Mouse (Mus musculus) testis, adult 2 months (tissue): Measurements from ENCODE around the gene Ppp1r27. TPM values are rescaled to one million over a fixed set of nuclear protein-coding genes. Genes with fewer than 3 reads are reported as not detected.

Source experiments
- H3K27ac ChIP-seq: fragments of 200-500 bp; 2 replicates; pipeline ENCODE4 v1.5.1; 2012; ENCODE audit warnings: low read depth, low read length; ENCODE audit not compliant: control insufficient read depth, insufficient read depth
- H3K27me3 ChIP-seq: fragments of 200-500 bp; 2 replicates; pipeline ENCODE4 v1.6.1; 2012; ENCODE audit warnings: mild to moderate bottlenecking, low read length, moderate library complexity; ENCODE audit not compliant: control insufficient read depth, insufficient read depth
- H3K36me3 ChIP-seq: fragments of 200-500 bp; 2 replicates; pipeline ENCODE4 v1.6.1; 2012; ENCODE audit warnings: mild to moderate bottlenecking, low read length; ENCODE audit not compliant: control insufficient read depth, insufficient read depth
- H3K4me1 ChIP-seq: fragments of 200-500 bp; 2 replicates; pipeline ENCODE4 v1.6.1; 2012; ENCODE audit warnings: low read length; ENCODE audit not compliant: control insufficient read depth, insufficient read depth
- H3K4me3 ChIP-seq: fragments of 200-500 bp; 2 replicates; pipeline ENCODE4 v1.5.1; 2012; ENCODE audit warnings: low read depth, mild to moderate bottlenecking, low read length, moderate library complexity, mixed read lengths; ENCODE audit not compliant: control insufficient read depth
- CTCF ChIP-seq: fragments of 200-500 bp; IDR thresholded peaks from 2 replicates; pipeline ENCODE4 v1.5.1; 2012; ENCODE audit warnings: low read depth, mild to moderate bottlenecking, inconsistent platforms, low read length, moderate library complexity; ENCODE audit not compliant: control insufficient read depth, insufficient read depth, insufficient replicate concordance
- POLR2A ChIP-seq: fragments of 200-500 bp; IDR thresholded peaks from 2 replicates; pipeline ENCODE4 v1.6.1; 2012; ENCODE audit warnings: low read depth, mild to moderate bottlenecking, inconsistent platforms, low read length, moderate library complexity; ENCODE audit not compliant: control insufficient read depth
- polyA plus RNA-seq: library from polyadenylated mRNA; depleted of rRNA; stranded (reverse); fragments of >200 nt; gene quantifications from 2 replicates; pipeline ENCODE4 v1.2.3, GENCODE M21; 2012

Ppp1r27 gene
- polyA plus RNA-seq, 1 experiment: 31.6 TPM

- Histone ChIP-seq H3K4me1 (peaks cover 14% of the 10 kb centered on the region), H3K27me3 (no peaks in the 10 kb centered on the region), H3K27ac (no peak overlapping the region; the same call in 1 of the 2 replicates), H3K4me3 (peak overlapping the region; percentile 98), H3K36me3 (no peaks in the 10 kb centered on the region)
- TF ChIP-seq POLR2A (no peak), CTCF (no peak)
Observed at GRCm38 (mm10) chr11:120548786-120549167, 2.2 kb downstream of the Ppp1r27 start.

GRCm38 (mm10) chr11:120548214-120548613, 2.7 kb downstream of the Ppp1r27 start:
- no peaks in the 10 kb centered on the region for H3K36me3 ChIP-seq
- no peak for TF ChIP-seq CTCF
- no peak for TF ChIP-seq POLR2A
- no peaks in the 10 kb centered on the region for H3K27me3 ChIP-seq
- H3K4me1 ChIP-seq: peaks cover 14% of the 10 kb centered on the region
- H3K27ac ChIP-seq: no peak overlapping the region
- peak overlapping the region; percentile 98; the same call in 1 of the 2 replicates for H3K4me3 ChIP-seq

GRCm38 (mm10) chr11:120547469-120547868, 3.5 kb downstream of the Ppp1r27 start:
- TF ChIP-seq POLR2A (no peak), CTCF (no peak)
- Histone ChIP-seq H3K27me3 (no peaks in the 10 kb centered on the region), H3K27ac (no peak overlapping the region), H3K36me3 (no peaks in the 10 kb centered on the region), H3K4me1 (peaks cover 14% of the 10 kb centered on the region), H3K4me3 (no peak overlapping the region)

GRCm38 (mm10) chr11:120545964-120546363, 5.0 kb downstream of the Ppp1r27 start:
- H3K4me3 ChIP-seq: no peak overlapping the region
- no peak for TF ChIP-seq POLR2A
- TF ChIP-seq CTCF: no peak
- peaks cover 12% of the 10 kb centered on the region for H3K4me1 ChIP-seq
- H3K36me3 ChIP-seq: no peaks in the 10 kb centered on the region
- H3K27ac ChIP-seq: no peak overlapping the region
- H3K27me3 ChIP-seq: no peaks in the 10 kb centered on the region

GRCm38 (mm10) chr11:120542376-120542775, 8.6 kb downstream of the Ppp1r27 start:
- Histone ChIP-seq H3K4me1 (peaks cover 2% of the 10 kb centered on the region; the same call in 1 of the 2 replicates), H3K36me3 (no peaks in the 10 kb centered on the region), H3K27ac (no peak overlapping the region), H3K27me3 (no peaks in the 10 kb centered on the region), H3K4me3 (no peak overlapping the region)
- TF ChIP-seq CTCF: no peak
- no peak for TF ChIP-seq POLR2A

- Histone ChIP-seq H3K36me3 (no peaks in the 10 kb centered on the region), H3K4me3 (no peak overlapping the region), H3K4me1 (peaks cover 2% of the 10 kb centered on the region; the same call in 1 of the 2 replicates), H3K27me3 (no peaks in the 10 kb centered on the region), H3K27ac (no peak overlapping the region)
- TF ChIP-seq POLR2A (no peak), CTCF (0 out of 2 replicates have a peak, but pooled peaks have one; percentile 16)
Observed at GRCm38 (mm10) chr11:120541907-120542306, 9.0 kb downstream of the Ppp1r27 start.

- Histone ChIP-seq H3K4me1 (peaks cover 2% of the 10 kb centered on the region; the same call in 1 of the 2 replicates), H3K27me3 (no peaks in the 10 kb centered on the region), H3K27ac (no peak overlapping the region), H3K4me3 (no peak overlapping the region), H3K36me3 (no peaks in the 10 kb centered on the region)
- TF ChIP-seq CTCF (no peak), POLR2A (no peak)
Observed at GRCm38 (mm10) chr11:120539285-120540014, 11.5 kb downstream of the Ppp1r27 start.
